Mouse (Mus musculus) retina, embryonic 14.5 days (tissue): ENCODE measurements around the gene Osbpl7.

Experiments
- DNase-seq: peaks from one replicate; pipeline ENCODE4 v3.0.0-alpha.2; 2015; ENCODE audit warnings: low spot score

The Osbpl7 gene

GRCm38 (mm10) chr11:97040301-97041021 lies 10.0 kb upstream of the Osbpl7 start:
- no peak for DNase-seq

- DNase-seq: peak; percentile 99
Measured at GRCm38 (mm10) chr11:97041022-97041899, 9.2 kb upstream of the Osbpl7 start, which contains the start of the genes Lrrc46 and Mrpl10. Lrrc46 (minus strand) TSS chr11:97041407. Mrpl10 (plus strand) TSS chr11:97041560.

- no peak for DNase-seq
Measured at GRCm38 (mm10) chr11:97044902-97045301, 5.5 kb upstream of the Osbpl7 start.

GRCm38 (mm10) chr11:97045861-97046260 lies 4.6 kb upstream of the Osbpl7 start:
- DNase-seq: no peak

- DNase-seq: no peak
Measured at GRCm38 (mm10) chr11:97048090-97048650, 2.3 kb upstream of the Osbpl7 start.

GRCm38 (mm10) chr11:97049492-97050085 lies 839 bp upstream of the Osbpl7 start:
- no peak for DNase-seq

- DNase-seq: peak; percentile 25
Measured at GRCm38 (mm10) chr11:97050944-97051586, 637 bp downstream of the Osbpl7 start.

GRCm38 (mm10) chr11:97052219-97052646 lies 1.8 kb downstream of the Osbpl7 start:
- DNase-seq: no peak

GRCm38 (mm10) chr11:97063274-97063920 lies 13.0 kb downstream of the Osbpl7 start:
- no peak for DNase-seq

GRCm38 (mm10) chr11:97063921-97064295 lies 13.5 kb downstream of the Osbpl7 start:
- no peak for DNase-seq

- no peak for DNase-seq
Measured at GRCm38 (mm10) chr11:97065538-97066295, 15.3 kb downstream of the Osbpl7 start.

- DNase-seq: no peak
Measured at GRCm38 (mm10) chr11:97066656-97067360, 16.4 kb downstream of the Osbpl7 start.

GRCm38 (mm10) chr11:97069333-97069732 lies 18.9 kb downstream of the Osbpl7 start:
- DNase-seq: no peak

GRCm38 (mm10) chr11:97069770-97070169 lies 19.3 kb downstream of the Osbpl7 start:
- no peak for DNase-seq

GRCm38 (mm10) chr11:97071129-97071528 lies 20.7 kb downstream of the Osbpl7 start:
- no peak for DNase-seq

- DNase-seq: peak; percentile 85
Measured at GRCm38 (mm10) chr11:97072533-97072932, 22.1 kb downstream of the Osbpl7 start.

GRCm38 (mm10) chr11:97074235-97074634 lies 23.8 kb downstream of the Osbpl7 start:
- DNase-seq: no peak

GRCm38 (mm10) chr11:97078751-97079150 lies 28.3 kb downstream of the Osbpl7 start:
- peak; percentile 51 for DNase-seq

- peak; percentile 37 for DNase-seq
Measured at GRCm38 (mm10) chr11:97080291-97080690, 29.9 kb downstream of the Osbpl7 start.

GRCm38 (mm10) chr11:97082977-97083376 lies 32.5 kb downstream of the Osbpl7 start:
- DNase-seq: peak; percentile 79
